Mouse (Mus musculus) liver, adult 2 months (tissue): ENCODE measurements around the gene Sva.

Experiments used
- CTCF ChIP-seq: fragments of 200-500 bp; IDR thresholded peaks from 2 replicates; pipeline ENCODE4 v1.5.1; 2011; ENCODE audit warnings: low read depth, low read length, control low read depth
- POLR2A ChIP-seq: fragments of 200-500 bp; IDR thresholded peaks from 2 replicates; pipeline ENCODE4 v1.6.1; 2011; ENCODE audit warnings: low read length, control low read depth; ENCODE audit not compliant: insufficient read depth; ENCODE audit errors: extremely low read depth

DNA sequence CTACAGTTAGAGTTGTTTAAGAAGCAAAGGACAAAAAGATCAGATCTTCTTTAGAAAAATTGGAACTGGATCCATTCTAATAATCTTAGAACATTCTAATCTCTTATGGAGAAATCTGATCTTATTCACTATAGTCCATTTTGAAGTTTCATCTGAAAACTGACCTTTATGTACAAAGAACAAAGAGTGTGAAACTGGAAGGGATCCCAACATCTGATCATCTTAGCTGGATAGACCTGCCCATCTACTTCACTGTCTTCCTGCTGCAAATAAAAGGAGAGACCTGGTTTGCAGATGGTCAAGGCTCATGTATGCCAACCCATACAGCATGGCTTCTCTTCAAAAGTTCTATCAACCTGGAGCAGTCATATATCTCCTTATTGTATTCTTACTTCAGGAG, at the start of gene Sva:
- TF ChIP-seq POLR2A = no peak
- no peak for TF ChIP-seq CTCF
